In genomic region chr7:44467811-44468411, GRCm38 (mm10) we compare ENCODE assay signal across 7 mouse cellular contexts. TPM values are rescaled to one million over a fixed set of nuclear protein-coding genes. Genes with fewer than 3 reads are reported as not detected.
DNase-seq lines count a peak whose midpoint lies in the region; ATAC-seq lines count a peak whose summit lies in the region.

Josd2 (plus strand) TSS chr7:44467980.

- H3K4me1 ChIP-seq in intestine, embryonic 16.5 days (ENCODE audit: control insufficient read depth, insufficient read depth, low read length): peaks cover 19% of the 10 kb centered on the region
- H3K4me1 ChIP-seq in midbrain, embryonic 11.5 days (ENCODE audit: control insufficient read depth, insufficient read depth, low read length): peaks cover 28% of the 10 kb centered on the region

- intact Hi-C loops in left cerebral cortex, postnatal 36 days (cut with DNase I): loop anchor here (5.0 kb wide), 1 partner anchor 96 kb away; no protein-coding TSS in a partner anchor

- peak within 1 kb of the TSS; percentile 82 for H3K4me3 ChIP-seq in intestine, embryonic 16.5 days (ENCODE audit: low read length)
- peak within 1 kb of the TSS; percentile 55 for H3K4me3 ChIP-seq in midbrain, embryonic 11.5 days (ENCODE audit: low read depth, low read length)

- H3K4me2 ChIP-seq in intestine, embryonic 16.5 days (ENCODE audit: low read depth, low read length): peak within 1 kb of the TSS; percentile 85
- H3K4me2 ChIP-seq in midbrain, embryonic 11.5 days: peak within 1 kb of the TSS; percentile 67

- WGBS in intestine, embryonic 16.5 days: under 1% methylated on average over 42 of the region's 42 CpGs
- WGBS in midbrain, embryonic 11.5 days: under 1% methylated on average over 42 of the region's 42 CpGs

- peak within 1 kb of the TSS; percentile 86 for H3K9ac ChIP-seq in intestine, embryonic 16.5 days (ENCODE audit: low read depth, low read length)
- peak within 1 kb of the TSS; percentile 72 for H3K9ac ChIP-seq in midbrain, embryonic 11.5 days (ENCODE audit: low read length)

- H3K36me3 ChIP-seq in intestine, embryonic 16.5 days (ENCODE audit: control insufficient read depth, insufficient read depth, low read length): 0 out of 2 replicates have a peak, but pooled peaks cover 4% of the 10 kb centered on the region
- peaks cover 5% of the 10 kb centered on the region; the same call in 1 of the 2 replicates for H3K36me3 ChIP-seq in midbrain, embryonic 11.5 days (ENCODE audit: control insufficient read depth, insufficient read depth, low read length)

- H3K9me3 ChIP-seq in intestine, embryonic 16.5 days (ENCODE audit: control insufficient read depth, low read length): no peaks in the 10 kb centered on the region
- no peaks in the 10 kb centered on the region for H3K9me3 ChIP-seq in midbrain, embryonic 11.5 days (ENCODE audit: control insufficient read depth, low read length)

- no peak within 1 kb of the TSS for H3K27ac ChIP-seq in intestine, embryonic 16.5 days (ENCODE audit: low read length)
- peak within 1 kb of the TSS; percentile 79 for H3K27ac ChIP-seq in midbrain, embryonic 11.5 days (ENCODE audit: low read depth, low read length)

- DNase-seq in adrenal gland, adult 8-10 months: peak; percentile 97
- peak; percentile 93 for DNase-seq in embryo, embryonic 9.5 days (ENCODE audit: extremely low spot score)
- DNase-seq in gastrocnemius, postnatal 4 days (ENCODE audit: low spot score in 2 of 2): peak; percentile 76 to 91
- peak; percentile 96 to 97 for DNase-seq in left cerebral cortex, postnatal 36 days (ENCODE audit: low spot score in 2 of 2)
- DNase-seq in midbrain, embryonic 11.5 days (ENCODE audit: low spot score, missing footprints): peak; percentile 98
- peak; percentile 99 for DNase-seq in skeletal muscle tissue, adult 2 months (ENCODE audit: low read depth, low spot score)

- H3K27me3 ChIP-seq in intestine, embryonic 16.5 days (replicated peaks; ENCODE audit: control insufficient read depth, insufficient read depth, low read length): peaks cover 13% of the 10 kb centered on the region
- no peaks in the 10 kb centered on the region for H3K27me3 ChIP-seq in midbrain, embryonic 11.5 days (ENCODE audit: control insufficient read depth, insufficient read depth, low read length)

- ATAC-seq in intestine, embryonic 16.5 days: peak; percentile 97
- peak; percentile 94 for ATAC-seq in midbrain, embryonic 11.5 days (ENCODE audit: low FRiP score)

RNA-seq across cellular contexts. Expression of gene Josd2, which starts in this region (rescaled TPM):
- total RNA-seq in adrenal gland, adult 8-10 months (2022): 10 to 100 TPM; 43.7 to 56.5 (median 46.9) TPM
- total RNA-seq in gastrocnemius, postnatal 4 days (2021): 10 to 100 TPM; 67.2 to 77.6 TPM
- 83.5 and 86.3 TPM in 2 replicates for polyA plus RNA-seq in intestine, embryonic 16.5 days (2015; fragmentation: Nextera tagmentation; extraction: Ambion mirVana)
- total RNA-seq in left cerebral cortex, postnatal 36 days (2021): 10 to 100 TPM; 76.5 to 77.6 TPM
- polyA plus RNA-seq in midbrain, embryonic 11.5 days (2014; fragmentation: Nextera tagmentation; extraction: Ambion mirVana): 49.4 and 55.8 TPM in 2 replicates
